Mouse (Mus musculus): ENCODE data around the gene Lmod2.

The Lmod2 gene

DNA sequence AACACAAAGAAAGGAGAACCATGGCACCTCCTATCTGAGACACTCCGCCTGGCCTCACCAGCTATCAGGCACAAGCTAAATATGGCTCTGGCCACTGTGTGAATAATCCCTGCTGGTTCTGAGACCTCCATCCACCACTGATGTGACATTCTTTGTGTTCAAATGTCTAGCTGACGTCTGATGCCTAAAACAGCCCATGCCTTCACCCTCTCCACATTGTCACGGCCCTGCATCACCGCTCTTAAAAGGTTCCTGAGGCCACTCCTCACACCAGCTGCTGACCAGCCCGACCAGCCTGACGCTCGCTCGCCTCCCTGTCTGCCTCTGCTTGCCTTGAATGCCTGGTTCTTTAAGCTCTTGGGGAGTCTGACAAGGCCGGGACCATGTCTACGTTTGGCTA is at the start of gene Lmod2:
Lmod2 (plus strand) TSS at position 263 of the 400 bp plus-strand sequence.
- no peak for DNase-seq (ENCODE audit: extremely low spot score)

DNA sequence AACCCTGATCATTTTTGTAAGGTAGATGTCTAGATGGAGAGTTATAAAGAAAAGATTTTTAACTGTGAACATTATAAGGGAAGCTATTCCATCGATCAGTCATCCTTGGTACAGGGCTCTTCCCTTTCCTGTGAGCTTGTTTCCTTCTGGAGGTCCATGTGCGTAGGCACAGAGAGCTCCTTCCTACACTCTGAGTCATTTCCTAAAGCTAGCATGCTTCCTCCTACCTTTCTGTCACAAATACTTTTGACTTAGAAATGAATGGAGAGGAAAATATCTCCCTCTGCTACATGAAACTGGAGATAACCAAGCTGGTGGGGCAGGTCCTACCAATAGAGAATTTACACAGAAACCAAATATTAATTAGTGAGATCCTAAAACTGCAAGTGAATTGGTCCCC is 47.8 kb upstream of the Lmod2 start:
- no peak for DNase-seq (ENCODE audit: extremely low spot score)

DNA sequence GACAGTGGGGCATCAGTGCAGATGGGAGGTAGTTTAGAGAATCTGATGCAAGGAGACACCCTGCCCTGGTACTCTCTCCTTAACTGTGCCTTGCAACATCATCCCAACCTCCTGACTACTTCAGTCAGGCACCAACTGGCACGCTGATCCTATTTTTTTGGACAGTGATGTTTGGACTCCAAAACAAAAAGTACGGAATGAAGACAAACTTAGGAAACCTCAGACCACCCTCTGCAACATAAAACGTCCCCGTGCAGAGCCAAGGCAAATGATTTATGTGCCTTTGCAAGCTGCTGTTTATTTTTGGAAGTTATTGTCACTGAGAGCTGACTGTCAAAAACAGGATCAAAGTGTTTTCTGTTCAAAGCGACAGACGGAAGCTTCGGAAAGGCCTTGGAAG is 45.5 kb upstream of the Lmod2 start:
- DNase-seq (ENCODE audit: extremely low spot score): no peak

DNA sequence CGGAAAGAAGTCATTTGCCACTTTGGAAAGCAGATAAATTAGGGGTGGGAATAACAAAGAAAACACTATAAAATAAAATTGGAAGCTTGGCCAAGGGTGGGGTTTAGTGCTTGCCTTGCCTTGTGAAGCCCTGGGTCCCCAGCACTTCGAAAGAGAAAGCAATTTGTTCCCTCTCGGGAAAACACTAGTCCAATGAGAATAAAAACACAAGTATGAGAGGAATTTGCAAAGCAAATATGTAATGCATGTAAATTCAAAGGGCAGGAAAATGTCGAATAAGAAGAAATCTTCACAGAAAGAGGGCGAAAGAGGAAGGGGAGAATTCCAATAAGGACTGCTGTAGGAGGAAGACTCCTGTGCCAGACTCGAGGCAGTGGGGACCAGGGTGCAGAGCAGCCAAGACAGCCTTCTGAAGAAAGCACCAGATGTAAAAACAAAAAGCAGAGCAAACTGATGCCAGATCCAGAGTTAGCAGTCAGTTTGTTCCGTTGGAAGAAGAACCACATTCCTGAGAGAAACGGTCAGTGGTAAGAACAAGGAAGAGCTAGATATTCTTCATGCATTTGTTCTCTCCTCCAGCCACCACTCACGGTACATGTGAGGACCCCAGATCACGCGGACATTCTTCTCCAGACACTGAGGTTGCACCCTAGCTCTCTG is 43.0 kb upstream of the Lmod2 start:
- DNase-seq (ENCODE audit: extremely low spot score): no peak

DNA sequence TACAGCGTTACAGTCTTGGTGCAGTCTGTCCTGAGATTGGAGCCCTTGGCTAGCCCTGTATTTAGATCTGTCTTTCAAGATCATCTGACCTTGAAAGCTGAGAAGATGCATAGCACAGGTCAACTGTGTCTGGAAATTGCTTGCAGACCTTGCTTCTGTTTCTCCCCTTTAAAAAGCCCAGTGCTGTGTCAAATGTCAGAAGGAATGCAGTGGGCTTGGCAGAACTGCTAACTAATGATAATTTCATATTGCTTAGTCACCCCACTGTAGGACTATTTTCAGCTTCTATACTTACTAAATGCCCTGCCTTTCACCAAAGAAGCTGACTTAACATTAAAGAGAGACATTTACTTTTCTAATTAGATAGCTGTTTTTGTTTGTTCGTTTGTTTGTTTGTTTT is 42.1 kb upstream of the Lmod2 start:
- DNase-seq (ENCODE audit: extremely low spot score): no peak

DNA sequence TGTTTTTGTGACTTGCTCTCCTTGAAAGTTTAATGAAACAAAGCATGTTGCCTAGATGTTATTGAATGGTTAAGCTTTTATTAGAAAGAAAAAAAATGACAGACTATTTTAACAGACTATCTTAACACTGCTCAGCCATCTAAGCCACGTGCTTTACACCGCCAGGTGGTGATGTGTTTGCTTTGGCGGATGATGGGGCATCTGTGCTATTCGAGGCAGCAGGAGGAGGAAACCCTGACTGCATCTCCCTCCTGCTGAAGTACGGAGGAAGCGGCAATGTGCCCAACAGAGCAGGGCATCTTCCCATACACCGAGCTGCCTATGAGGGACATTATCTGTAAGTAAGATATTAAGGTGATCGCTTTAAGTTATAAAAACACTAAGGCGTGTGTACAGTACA is 33.5 kb upstream of the Lmod2 start:
- DNase-seq (ENCODE audit: extremely low spot score): no peak

DNA sequence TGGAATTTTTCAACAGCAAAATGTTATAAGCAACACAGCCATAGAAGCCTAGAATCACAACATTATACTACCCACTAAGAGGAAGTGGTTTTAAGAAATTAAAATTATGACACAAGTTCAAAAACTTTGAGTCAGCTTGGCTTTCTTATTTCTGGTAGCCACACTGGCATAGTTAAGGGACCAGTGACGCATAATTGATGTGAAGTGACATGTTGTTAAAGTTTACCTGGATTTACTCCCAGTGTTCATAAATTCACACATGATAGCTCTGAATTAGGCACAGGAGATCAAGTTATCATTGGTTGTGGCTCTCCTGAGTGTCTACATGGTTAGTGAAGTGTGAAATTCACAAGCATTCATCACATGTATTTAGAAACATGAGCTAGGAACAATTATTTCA is 32.7 kb upstream of the Lmod2 start:
- no peak for DNase-seq (ENCODE audit: extremely low spot score)

DNA sequence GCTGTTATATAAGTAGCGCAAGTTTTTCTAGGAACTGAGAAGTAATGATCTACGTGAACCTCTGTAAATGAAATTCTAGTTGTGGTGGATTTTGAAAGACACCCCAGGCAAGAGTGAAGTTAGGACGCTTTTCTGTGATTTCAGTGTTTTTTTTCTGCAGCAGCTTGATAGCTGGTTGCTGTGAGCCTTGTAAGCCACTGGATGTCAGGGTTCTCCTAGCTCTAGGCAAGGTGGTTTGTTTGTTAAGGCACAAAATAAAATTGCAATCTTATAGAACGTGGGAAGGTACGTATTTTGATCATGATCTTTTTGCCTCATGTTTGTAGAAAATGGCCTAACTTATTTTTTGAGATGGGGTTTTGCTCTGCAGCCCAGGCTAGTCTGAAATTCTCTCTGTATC is 28.6 kb upstream of the Lmod2 start:
- DNase-seq (ENCODE audit: extremely low spot score): no peak

DNA sequence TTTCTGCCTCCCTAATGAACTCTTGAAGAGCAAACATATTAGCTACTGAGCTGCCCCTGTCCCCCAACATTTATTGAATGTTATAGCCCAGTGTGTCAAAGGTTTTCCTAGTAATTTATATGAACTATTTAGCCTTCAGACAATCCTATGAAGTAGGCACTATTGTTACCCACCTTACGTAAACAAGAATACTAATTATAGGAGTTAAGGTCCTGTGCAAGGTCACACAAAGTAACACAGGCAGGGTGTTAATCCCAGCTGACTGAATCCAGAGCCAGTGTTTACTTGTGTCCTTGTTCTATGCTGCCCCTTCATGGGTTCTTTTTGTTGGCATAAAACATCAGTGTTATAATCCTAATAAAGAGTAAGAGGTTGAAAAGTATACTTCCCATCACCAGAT is 27.9 kb upstream of the Lmod2 start:
- no peak for DNase-seq (ENCODE audit: extremely low spot score)

DNA sequence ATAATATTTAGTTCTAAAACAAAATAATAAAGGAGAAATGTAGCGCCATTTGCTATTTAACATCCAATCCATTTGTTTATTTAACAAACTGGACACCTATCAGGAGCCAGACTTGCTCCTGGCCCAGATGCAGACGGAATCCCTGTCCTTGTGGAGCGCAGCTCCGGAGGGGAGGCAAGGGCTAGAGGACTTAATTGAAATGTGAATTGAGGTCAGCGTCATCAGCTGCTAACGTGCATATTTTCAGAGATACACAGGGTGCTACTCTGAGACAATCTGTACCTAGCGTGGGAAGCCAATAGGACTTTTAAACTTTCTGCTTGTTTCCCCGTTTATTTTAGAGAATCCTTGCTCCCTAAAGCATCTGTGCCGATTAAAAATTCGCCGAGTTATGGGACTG is 27.3 kb upstream of the Lmod2 start:
- no peak for DNase-seq (ENCODE audit: extremely low spot score)

DNA sequence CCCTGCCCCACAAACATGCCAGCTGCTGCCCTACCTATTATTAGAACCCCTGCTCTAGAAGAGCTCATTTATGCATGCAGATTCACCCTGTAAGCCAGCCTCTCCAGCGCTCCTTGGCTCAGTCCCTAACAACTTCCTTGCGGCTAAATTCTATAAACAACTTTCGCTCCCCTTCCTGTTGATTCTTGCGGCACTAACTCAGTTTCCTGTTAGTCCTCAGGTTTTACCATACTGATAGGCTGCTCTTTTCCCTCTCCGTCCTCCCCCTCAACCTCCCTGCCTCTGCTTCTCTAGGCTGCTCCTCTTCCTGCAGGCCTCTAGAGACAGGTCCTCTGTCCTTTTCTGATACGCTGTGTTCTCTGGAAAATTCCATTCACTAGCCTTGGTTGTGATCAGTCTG is 26.4 kb upstream of the Lmod2 start:
- DNase-seq (ENCODE audit: extremely low spot score): no peak

DNA sequence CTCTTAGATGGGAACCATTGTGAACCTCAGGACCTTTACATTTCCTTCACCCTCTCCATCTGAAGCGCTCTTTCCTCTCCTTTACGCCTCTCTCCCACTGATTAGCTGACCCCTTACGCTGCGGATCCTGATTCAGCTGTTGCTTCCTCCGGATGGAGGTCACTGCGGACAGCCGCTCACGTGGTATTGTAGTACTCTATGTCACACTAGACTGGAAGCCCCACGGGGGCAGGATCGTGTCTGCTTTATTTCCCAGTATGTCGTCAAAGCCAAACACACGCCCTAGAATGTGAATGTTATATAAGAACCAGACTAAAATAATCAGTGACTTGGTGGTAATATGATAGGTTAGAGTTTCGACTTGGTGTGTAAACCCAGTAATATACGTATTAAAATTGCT is 25.1 kb upstream of the Lmod2 start:
- DNase-seq (ENCODE audit: extremely low spot score): no peak

DNA sequence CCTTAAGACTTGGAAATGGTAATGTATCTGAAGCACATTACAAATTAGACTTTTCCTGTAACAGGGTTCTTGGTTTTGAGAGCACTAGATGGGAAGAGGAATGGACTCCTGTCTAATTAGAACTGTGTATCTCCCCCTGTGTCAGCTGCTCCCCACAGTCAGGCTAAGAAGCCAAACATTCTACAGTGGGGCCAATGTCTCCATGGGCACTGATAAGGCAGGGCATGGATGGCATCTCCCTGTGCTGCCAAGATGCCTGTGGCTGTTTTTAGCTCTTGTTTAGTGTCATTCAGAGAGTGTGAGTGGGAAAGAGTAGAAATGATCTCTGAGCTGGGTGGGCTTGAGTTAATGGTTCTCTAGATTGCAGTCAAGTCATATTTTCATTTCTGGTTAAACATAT is 24.2 kb upstream of the Lmod2 start:
- no peak for DNase-seq (ENCODE audit: extremely low spot score)

DNA sequence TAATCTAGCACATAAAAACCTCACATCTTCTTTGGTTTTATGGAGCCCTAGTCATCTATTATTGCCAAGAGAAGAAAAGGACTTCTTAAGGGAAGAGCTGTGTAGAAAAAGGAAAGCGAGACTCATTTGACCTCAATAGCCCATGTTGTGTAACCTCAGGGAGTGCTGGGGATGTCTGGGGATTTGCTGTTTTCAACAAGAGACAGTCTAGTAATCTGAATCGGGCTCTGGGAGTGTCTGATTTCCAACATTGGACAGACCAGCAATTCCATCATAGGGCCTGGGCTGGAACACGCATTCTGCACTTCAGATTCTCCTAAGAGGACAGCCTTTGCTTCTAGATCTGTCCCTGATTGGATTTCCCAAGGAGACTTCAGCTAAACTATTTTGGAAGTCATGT is 14.1 kb upstream of the Lmod2 start:
- DNase-seq (ENCODE audit: extremely low spot score): no peak

DNA sequence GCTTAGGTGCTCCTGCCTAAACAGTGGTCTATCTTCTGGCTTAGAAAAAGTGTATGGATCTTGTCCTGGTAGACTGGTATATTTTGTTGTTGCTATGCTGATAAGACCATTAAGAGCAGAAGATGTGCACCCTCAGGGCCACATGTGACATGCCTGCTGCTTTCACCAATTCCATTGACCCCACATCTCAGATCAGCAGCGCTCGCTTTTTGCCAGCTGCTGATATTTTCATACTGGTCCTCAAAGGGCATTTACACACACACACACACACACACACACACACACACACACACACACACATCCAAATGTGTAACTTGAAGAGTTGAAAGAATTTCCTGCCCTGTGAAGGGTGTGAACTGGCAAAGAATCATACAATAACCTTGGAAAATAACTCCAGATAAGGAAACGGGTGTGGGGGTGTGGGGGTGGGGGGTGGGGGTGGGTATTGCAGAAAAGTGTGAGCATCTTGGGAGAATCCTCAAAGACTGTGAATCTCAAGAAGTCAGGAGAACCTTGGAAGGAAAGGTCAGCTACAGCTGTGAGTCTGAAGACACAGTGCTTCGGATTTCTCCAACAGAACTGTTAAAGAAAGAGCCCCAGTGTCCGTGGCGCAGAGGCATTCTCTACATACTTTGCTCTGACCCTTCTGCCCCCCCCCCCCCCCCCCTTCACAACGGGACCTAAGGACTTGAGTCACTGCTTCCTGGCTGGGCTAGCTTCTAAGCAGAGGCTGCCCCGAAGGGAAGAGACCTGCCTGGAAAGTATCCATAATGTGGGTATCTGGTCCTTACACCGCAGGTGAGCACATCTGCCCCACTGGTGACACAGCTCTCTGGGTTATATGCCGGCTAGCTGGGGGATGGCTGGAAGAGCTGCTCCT is 11.9 kb upstream of the Lmod2 start:
- DNase-seq (ENCODE audit: extremely low spot score): no peak

DNA sequence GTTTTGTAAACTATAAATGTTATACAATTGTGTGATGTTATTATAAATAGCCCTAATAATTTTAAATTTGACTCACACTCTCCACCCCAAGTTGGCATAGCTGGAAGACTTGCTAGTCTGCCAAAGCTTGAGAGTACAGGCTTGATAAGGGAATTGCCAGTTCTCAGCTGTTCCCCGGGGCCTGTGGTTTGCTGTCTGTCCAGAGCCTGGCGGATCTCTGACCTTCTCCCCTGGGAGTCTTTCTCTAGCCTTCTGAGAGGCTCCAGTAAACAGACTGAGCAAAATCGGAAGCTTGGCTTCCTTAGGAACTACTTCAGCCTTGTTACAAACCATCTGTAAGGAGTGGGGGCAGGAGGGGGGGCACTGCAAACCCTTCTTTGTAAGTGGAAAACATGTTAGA is 10.7 kb upstream of the Lmod2 start:
- DNase-seq (ENCODE audit: extremely low spot score): no peak

DNA sequence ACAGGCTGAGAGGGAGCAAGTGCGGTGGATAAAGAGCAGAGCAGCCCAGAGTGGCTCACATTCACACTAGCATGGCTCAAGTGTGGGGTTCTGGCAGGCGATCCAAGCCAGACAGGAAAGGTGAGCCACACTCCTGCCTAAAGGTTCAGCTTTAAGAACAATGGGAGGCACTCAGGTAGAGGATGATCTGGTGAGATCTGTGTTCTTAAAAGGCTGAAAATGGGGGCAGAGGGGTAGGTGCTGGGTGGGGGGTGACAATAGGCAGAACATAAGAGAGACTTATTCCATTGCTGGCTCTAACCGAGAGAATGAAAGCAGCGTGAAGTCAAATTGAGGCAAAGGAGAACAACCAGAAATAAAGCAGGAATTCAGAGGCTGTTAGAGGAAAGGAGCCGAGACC is 7.3 kb upstream of the Lmod2 start:
- no peak for DNase-seq (ENCODE audit: extremely low spot score)

DNA sequence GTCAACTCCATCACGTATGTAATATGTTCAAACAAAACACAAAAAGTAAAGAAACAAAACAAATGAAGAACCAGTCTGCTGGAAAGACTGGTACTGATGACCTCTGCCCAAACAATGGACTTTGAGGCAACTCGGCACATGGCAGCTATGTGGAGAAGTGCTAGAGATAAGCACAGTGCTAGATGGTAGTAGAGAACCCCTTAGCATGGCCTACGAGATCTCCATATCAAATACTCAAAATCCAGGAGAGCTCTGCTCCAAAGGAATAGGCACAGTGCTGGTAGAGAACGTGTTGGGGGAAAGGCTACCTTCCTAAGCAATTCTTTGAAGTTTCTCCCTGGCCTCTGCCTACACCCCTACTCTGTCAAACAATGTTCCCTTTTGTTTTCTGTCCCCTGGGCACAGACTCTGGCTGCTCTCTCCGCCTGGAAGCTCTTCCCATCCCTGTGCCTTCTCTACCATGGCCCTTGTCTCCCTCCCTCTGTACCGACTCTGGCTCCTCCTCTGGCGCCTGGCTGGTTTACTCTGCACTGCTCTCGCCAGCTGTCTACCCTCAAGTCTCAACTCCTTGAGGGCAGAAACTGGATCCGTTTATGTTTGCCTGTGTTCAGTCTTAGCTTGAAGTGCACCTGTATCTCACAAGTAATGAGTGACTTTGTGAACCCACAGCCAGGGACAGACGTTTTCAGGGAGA is 5.9 kb upstream of the Lmod2 start:
- no peak for DNase-seq (ENCODE audit: extremely low spot score)

DNA sequence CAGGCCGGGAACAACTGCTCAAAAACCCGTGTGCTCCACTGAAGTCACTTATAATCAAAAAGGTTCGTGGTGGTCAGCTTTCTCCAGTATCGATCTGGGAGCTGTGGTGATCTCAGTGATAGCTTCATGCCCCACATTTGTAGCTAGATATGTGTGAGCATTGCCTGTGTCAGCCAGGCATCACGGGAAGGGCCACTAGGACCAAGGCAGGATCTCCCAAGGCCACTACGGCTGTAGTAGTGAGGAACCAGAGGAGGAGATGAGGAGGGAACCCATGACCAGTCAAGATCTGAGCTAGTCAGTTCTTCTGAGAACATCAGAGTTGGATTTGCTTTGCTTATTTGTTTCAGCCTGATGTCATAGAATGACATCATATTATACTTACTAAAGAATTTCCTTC is 1.6 kb downstream of the Lmod2 start:
- no peak for DNase-seq (ENCODE audit: extremely low spot score)

DNA sequence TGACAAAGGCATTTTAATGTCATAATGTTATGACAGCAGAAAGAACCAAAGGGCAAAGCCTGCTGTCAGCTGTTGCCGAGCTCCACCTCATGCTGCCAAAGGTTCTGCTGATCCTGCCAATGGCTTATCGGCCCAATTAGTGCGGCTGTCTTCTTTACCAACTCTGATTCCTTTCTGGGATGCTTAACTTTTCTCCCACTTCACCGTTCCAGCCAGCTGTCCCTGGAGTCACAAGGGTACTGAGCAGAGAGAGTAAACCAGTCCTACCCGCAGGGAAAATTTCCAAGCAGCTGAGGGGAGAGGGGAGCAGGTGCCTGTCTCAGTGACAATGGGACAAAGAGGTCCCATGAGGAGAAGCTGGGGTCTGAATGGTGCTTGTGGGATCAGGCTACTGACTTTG is 2.1 kb downstream of the Lmod2 start:
- no peak for DNase-seq (ENCODE audit: extremely low spot score)

DNA sequence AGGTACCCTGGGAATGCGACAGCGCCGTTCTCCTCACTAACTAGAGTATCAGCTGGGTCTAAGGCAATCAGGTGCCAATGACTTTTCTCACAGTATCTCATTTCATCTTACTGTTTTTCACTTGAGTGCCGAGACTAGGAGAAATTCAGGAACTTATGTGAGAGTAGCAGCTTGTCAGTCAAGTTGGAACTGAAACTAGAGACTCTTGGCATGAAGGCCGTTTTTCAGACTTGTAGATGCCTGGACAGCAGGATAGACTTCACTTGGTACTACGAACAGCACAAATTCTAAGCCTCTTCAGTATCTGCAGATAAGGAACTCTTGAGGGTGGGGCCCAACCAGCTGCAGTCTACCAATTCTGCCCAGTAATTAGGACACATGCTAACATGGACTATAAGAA is 2.6 kb downstream of the Lmod2 start:
- DNase-seq (ENCODE audit: extremely low spot score): no peak

DNA sequence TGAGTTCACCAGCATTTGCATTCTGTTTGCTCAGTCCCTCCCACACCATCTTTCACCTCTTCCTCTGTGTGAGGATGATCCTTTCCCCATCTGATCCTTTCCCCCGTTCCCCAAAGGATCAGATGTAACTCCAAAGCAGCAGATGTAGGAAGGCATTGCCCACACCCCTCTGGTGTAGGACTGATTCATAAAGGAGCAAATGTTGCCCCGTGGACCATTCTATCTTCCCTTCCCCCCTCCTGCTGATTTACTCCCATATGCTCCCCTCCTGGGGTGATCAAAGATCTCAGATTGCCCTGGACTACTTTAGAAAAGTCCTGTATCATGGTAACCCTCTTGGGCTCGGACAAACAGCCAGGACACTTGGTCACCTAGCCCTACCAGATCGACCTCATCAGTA is 3.2 kb downstream of the Lmod2 start:
- DNase-seq (ENCODE audit: extremely low spot score): no peak

DNA sequence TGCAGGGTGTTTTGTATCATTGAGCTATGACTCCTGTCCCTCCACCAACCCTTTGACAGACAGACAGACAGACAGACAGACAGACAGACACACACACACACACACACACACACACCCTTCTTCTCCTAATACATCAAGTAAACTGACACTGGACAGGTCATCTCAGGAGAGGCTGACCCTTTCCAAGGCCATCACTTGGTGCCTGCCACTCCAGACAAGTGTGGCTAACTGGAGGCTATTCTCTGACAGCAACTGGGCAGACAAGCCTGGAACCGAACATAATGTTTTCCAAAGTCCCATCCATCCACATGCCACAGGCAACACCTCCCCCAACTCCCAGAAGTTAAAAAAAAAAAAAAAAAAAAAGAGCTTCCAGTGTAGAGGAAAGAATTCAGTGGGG is 4.1 kb downstream of the Lmod2 start:
- no peak for DNase-seq (ENCODE audit: extremely low spot score)

Measured in embryo, embryonic 9.5 days (tissue).